Mouse (Mus musculus): ENCODE measurements around the gene Tmem38a. TPM values are rescaled to one million over a fixed set of nuclear protein-coding genes. Genes with fewer than 3 reads are reported as not detected.

The Tmem38a gene
- polyA plus RNA-seq, 1 experiment from 2014 or later, result 36.5 TPM

- Histone ChIP-seq H3K4me2 (ENCODE audit: low read depth, low read length) (no peak overlapping the region), H3K27me3 (ENCODE audit: control insufficient read depth, insufficient read depth, low read length) (no peaks in the 10 kb centered on the region), H3K4me3 (replicated peaks; ENCODE audit: low read length) (no peak overlapping the region), H3K36me3 (ENCODE audit: control insufficient read depth, insufficient read depth, low read length) (no peaks in the 10 kb centered on the region), H3K9ac (ENCODE audit: low read length) (no peak overlapping the region), H3K4me1 (ENCODE audit: control insufficient read depth, insufficient read depth, low read length) (no peaks in the 10 kb centered on the region), H3K9me3 (replicated peaks; ENCODE audit: control insufficient read depth, low read length) (no peaks in the 10 kb centered on the region), H3K27ac (ENCODE audit: low read length) (no peak overlapping the region)
- WGBS, result 69% methylated on average over 9 of the region's 9 CpGs
- ATAC-seq (ENCODE audit: insufficient read depth, low FRiP score), result no peak
These were observed 7.5 kb downstream of the Tmem38a start for GRCm38 (mm10) chr8:72579374-72579773.

- H3K9ac ChIP-seq (ENCODE audit: low read length), result no peak overlapping the region
- no peak for ATAC-seq (ENCODE audit: insufficient read depth, low FRiP score)
- H3K27me3 ChIP-seq (ENCODE audit: control insufficient read depth, insufficient read depth, low read length), result no peaks in the 10 kb centered on the region
- H3K27ac ChIP-seq (ENCODE audit: low read length), result no peak overlapping the region
- H3K9me3 ChIP-seq (replicated peaks; ENCODE audit: control insufficient read depth, low read length), result no peaks in the 10 kb centered on the region
- no peak overlapping the region for H3K4me3 ChIP-seq (replicated peaks; ENCODE audit: low read length)
- no peaks in the 10 kb centered on the region for H3K36me3 ChIP-seq (ENCODE audit: control insufficient read depth, insufficient read depth, low read length)
- WGBS, result 79% methylated on average over 7 of the region's 7 CpGs
- no peak overlapping the region for H3K4me2 ChIP-seq (ENCODE audit: low read depth, low read length)
- 0 out of 2 replicates have a peak, but pooled peaks cover 3% of the 10 kb centered on the region for H3K4me1 ChIP-seq (ENCODE audit: control insufficient read depth, insufficient read depth, low read length)
These were observed 11.4 kb downstream of the Tmem38a start for GRCm38 (mm10) chr8:72583056-72583771.

DNA sequence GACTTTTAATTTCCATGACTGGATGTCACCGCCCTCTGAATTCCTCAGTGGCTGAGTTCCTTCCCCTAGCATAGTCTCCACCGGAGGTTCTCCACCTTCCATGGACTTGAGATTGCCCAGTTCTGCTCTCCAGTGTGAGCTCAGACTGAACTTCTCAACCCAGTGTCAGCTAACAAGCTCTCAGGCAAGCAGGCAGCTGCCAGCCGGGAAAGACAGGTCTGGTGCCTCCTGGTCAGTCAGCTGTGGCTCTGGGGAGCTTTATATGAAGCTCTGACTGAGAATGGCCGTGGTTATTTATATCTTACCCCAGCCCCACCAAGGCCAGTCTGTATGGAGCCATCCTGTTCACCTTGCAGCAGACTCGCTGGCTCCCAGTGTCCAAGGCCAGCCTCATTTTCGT is 12.5 kb downstream of the Tmem38a start:
- H3K36me3 ChIP-seq (ENCODE audit: control insufficient read depth, insufficient read depth, low read length), result no peaks in the 10 kb centered on the region
- 72% methylated on average over 6 of the region's 6 CpGs for WGBS
- no peaks in the 10 kb centered on the region for H3K27me3 ChIP-seq (ENCODE audit: control insufficient read depth, insufficient read depth, low read length)

DNA sequence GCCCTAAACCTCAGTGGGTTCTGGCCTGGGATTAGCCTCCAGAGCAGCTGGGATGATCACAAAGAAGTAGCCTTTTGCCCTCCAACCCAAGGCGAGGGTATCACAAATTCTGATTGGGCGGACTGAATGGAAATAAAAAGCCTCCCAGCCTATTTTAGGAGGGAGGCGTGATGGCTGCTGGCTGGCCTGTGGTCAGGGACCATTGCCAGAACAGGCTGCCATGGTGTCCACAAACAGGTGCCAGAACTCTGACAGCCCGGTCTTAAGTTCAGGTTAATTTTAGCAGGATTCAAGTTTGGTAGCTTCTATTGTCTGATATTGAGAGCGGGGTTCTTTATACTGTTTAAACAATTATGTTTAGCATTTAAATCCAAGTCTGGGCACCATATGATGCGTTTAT is 16.0 kb downstream of the Tmem38a start:
- Histone ChIP-seq H3K4me3 (replicated peaks; ENCODE audit: low read length) (no peak overlapping the region), H3K9ac (ENCODE audit: low read length) (no peak overlapping the region), H3K4me1 (ENCODE audit: control insufficient read depth, insufficient read depth, low read length) (0 out of 2 replicates have a peak, but pooled peaks cover 3% of the 10 kb centered on the region), H3K36me3 (ENCODE audit: control insufficient read depth, insufficient read depth, low read length) (no peaks in the 10 kb centered on the region), H3K4me2 (ENCODE audit: low read depth, low read length) (no peak overlapping the region), H3K27me3 (ENCODE audit: control insufficient read depth, insufficient read depth, low read length) (no peaks in the 10 kb centered on the region), H3K27ac (ENCODE audit: low read length) (no peak overlapping the region), H3K9me3 (replicated peaks; ENCODE audit: control insufficient read depth, low read length) (no peaks in the 10 kb centered on the region)
- no peak for ATAC-seq (ENCODE audit: insufficient read depth, low FRiP score)
- 64% methylated on average over 6 of the region's 6 CpGs for WGBS

More for the DNA sequence above, 12.5 kb downstream of the Tmem38a start:
- Histone ChIP-seq H3K9ac (ENCODE audit: low read length) (no peak overlapping the region), H3K4me3 (replicated peaks; ENCODE audit: low read length) (no peak overlapping the region), H3K4me2 (ENCODE audit: low read depth, low read length) (no peak overlapping the region), H3K9me3 (replicated peaks; ENCODE audit: control insufficient read depth, low read length) (no peaks in the 10 kb centered on the region), H3K27ac (ENCODE audit: low read length) (no peak overlapping the region), H3K4me1 (ENCODE audit: control insufficient read depth, insufficient read depth, low read length) (0 out of 2 replicates have a peak, but pooled peaks cover 3% of the 10 kb centered on the region)
- ATAC-seq (ENCODE audit: insufficient read depth, low FRiP score), result no peak

DNA sequence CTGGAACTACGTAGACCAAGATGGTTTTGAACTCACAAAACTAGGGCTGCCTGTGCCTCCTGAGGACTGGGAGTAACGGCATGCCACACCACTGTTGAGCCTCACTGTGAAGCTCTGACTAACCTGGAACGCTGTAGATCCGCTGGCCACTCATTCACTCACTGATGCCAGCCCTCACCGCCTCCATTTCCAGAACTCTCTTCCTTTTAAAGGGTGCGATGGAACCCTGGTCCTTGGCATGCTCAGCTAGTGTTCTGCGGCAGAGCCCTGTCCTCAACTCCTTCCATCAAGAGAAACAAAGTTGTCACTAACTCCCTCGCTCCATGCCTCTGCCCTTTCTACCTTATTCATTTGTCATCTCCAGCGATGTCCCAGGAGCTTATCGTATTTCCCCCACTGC is 17.0 kb downstream of the Tmem38a start:
- Histone ChIP-seq H3K9me3 (replicated peaks; ENCODE audit: control insufficient read depth, low read length) (no peaks in the 10 kb centered on the region), H3K27me3 (ENCODE audit: control insufficient read depth, insufficient read depth, low read length) (no peaks in the 10 kb centered on the region), H3K36me3 (ENCODE audit: control insufficient read depth, insufficient read depth, low read length) (no peaks in the 10 kb centered on the region), H3K4me2 (ENCODE audit: low read depth, low read length) (no peak overlapping the region), H3K4me1 (ENCODE audit: control insufficient read depth, insufficient read depth, low read length) (0 out of 2 replicates have a peak, but pooled peaks cover 3% of the 10 kb centered on the region), H3K9ac (ENCODE audit: low read length) (no peak overlapping the region), H3K4me3 (replicated peaks; ENCODE audit: low read length) (no peak overlapping the region), H3K27ac (ENCODE audit: low read length) (no peak overlapping the region)
- WGBS, result 84% methylated on average over 10 of the region's 10 CpGs
- no peak for ATAC-seq (ENCODE audit: insufficient read depth, low FRiP score)

GRCm38 (mm10) chr8:72589286-72589685 is 17.4 kb downstream of the Tmem38a start:
- no peak overlapping the region for H3K27ac ChIP-seq (ENCODE audit: low read length)
- H3K4me3 ChIP-seq (replicated peaks; ENCODE audit: low read length), result no peak overlapping the region
- no peaks in the 10 kb centered on the region for H3K27me3 ChIP-seq (ENCODE audit: control insufficient read depth, insufficient read depth, low read length)
- ATAC-seq (ENCODE audit: insufficient read depth, low FRiP score), result no peak
- no peaks in the 10 kb centered on the region for H3K36me3 ChIP-seq (ENCODE audit: control insufficient read depth, insufficient read depth, low read length)
- no peak overlapping the region for H3K9ac ChIP-seq (ENCODE audit: low read length)
- WGBS, result 70% methylated on average over 7 of the region's 7 CpGs
- no peaks in the 10 kb centered on the region for H3K9me3 ChIP-seq (replicated peaks; ENCODE audit: control insufficient read depth, low read length)
- 0 out of 2 replicates have a peak, but pooled peaks cover 3% of the 10 kb centered on the region for H3K4me1 ChIP-seq (ENCODE audit: control insufficient read depth, insufficient read depth, low read length)
- H3K4me2 ChIP-seq (ENCODE audit: low read depth, low read length), result no peak overlapping the region

DNA sequence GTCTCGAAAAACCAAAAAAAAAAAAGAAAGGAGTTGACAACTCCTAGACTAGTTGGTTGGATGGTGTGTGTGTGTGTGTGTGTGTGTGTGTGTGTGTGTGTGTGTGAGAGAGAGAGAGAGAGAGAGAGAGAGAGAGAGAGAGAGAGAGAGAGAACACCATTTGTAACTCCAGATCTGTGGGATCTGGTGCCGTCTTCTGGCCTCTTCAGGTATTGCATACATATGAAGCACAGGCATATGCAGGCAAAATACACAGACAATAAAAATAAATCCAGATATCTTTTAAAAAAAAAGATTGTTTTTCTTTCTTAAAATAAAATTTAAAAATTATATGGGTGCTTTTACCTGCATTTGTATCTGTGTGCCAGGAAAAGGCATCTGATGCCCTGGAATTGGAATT is 18.3 kb downstream of the Tmem38a start:
- no peak for ATAC-seq (ENCODE audit: insufficient read depth, low FRiP score)
- 56% methylated on average over 2 of the region's 2 CpGs for WGBS
- H3K9me3 ChIP-seq (replicated peaks; ENCODE audit: control insufficient read depth, low read length), result no peaks in the 10 kb centered on the region
- H3K27me3 ChIP-seq (ENCODE audit: control insufficient read depth, insufficient read depth, low read length), result no peaks in the 10 kb centered on the region
- H3K4me2 ChIP-seq (ENCODE audit: low read depth, low read length), result no peak overlapping the region
- no peaks in the 10 kb centered on the region for H3K36me3 ChIP-seq (ENCODE audit: control insufficient read depth, insufficient read depth, low read length)
- H3K27ac ChIP-seq (ENCODE audit: low read length), result no peak overlapping the region
- H3K4me1 ChIP-seq (ENCODE audit: control insufficient read depth, insufficient read depth, low read length), result 0 out of 2 replicates have a peak, but pooled peaks cover 3% of the 10 kb centered on the region
- no peak overlapping the region for H3K4me3 ChIP-seq (replicated peaks; ENCODE audit: low read length)
- no peak overlapping the region for H3K9ac ChIP-seq (ENCODE audit: low read length)

Small RNAs within 50 kb of the gene (microRNA-seq; reads per million reads assigned to microRNA genes)
- gene Gm28019, result not detected

Other genes with a start within 250 kb of the Tmem38a start
- gene Eps15l1, start 150.6 kb upstream of the Tmem38a start, polyA plus RNA-seq (2015; fragmentation: Nextera tagmentation; extraction: Ambion mirVana), result 52.6 and 54.2 TPM in 2 replicates
- 3.7 and 4.7 TPM in 2 replicates for gene Calr3, start 128.2 kb upstream of the Tmem38a start, polyA plus RNA-seq (2015; fragmentation: Nextera tagmentation; extraction: Ambion mirVana)
- 13.5 and 13.7 TPM in 2 replicates for gene 1700030K09Rik, start 128.2 kb upstream of the Tmem38a start, polyA plus RNA-seq (2015; fragmentation: Nextera tagmentation; extraction: Ambion mirVana)
- 45.6 and 49.4 TPM in 2 replicates for gene Cherp, start 96.8 kb upstream of the Tmem38a start, polyA plus RNA-seq (2015; fragmentation: Nextera tagmentation; extraction: Ambion mirVana)
- gene Slc35e1, start 79.4 kb upstream of the Tmem38a start, polyA plus RNA-seq (2015; fragmentation: Nextera tagmentation; extraction: Ambion mirVana), result 6.6 and 6.8 TPM in 2 replicates
- 13.2 and 14.7 TPM in 2 replicates for gene Med26, start 23.8 kb upstream of the Tmem38a start, polyA plus RNA-seq (2015; fragmentation: Nextera tagmentation; extraction: Ambion mirVana)
- gene Smim7, start 967 bp upstream of the Tmem38a start, polyA plus RNA-seq (2015; fragmentation: Nextera tagmentation; extraction: Ambion mirVana), result 120 and 127 TPM in 2 replicates
- gene Nwd1, start 74.7 kb downstream of the Tmem38a start, polyA plus RNA-seq (2015; fragmentation: Nextera tagmentation; extraction: Ambion mirVana), result 0.09 and 0.51 TPM in 2 replicates
- 144 and 145 TPM in 2 replicates for gene Sin3b, start 151.2 kb downstream of the Tmem38a start, polyA plus RNA-seq (2015; fragmentation: Nextera tagmentation; extraction: Ambion mirVana)
- gene F2rl3, start 189.8 kb downstream of the Tmem38a start, polyA plus RNA-seq (2015; fragmentation: Nextera tagmentation; extraction: Ambion mirVana), result 3.2 and 3.3 TPM in 2 replicates

All from stomach, embryonic 16.5 days (tissue).